Mouse (Mus musculus): ENCODE data around the gene Capzb.

Capzb gene

GRCm38 (mm10) chr4:139182511-139182910 lies 10.2 kb upstream of the Capzb start:
- DNase-seq: no peak

GRCm38 (mm10) chr4:139185766-139186442 lies 6.8 kb upstream of the Capzb start:
- DNase-seq: no peak

DNA sequence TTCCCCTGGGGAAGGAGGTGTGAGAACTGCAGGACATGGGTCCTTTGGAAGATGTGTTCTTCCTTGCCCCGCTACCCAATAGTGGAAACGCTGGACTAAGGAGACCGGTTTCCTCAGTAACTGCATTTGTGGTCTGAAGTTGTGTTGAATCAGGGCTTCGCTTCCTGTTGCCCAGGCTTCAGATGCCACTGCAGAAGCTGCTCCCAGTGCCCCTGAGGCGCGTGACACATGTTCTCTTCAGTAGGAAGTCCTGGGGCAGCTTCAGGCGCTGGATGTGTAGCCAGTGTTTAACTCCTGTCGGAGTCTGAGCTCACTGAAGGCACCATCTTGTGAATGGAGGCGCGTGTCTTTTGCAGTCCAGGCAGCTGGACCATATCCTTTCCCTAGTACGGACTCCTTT lies 4.8 kb upstream of the Capzb start:
- DNase-seq: peak; percentile 39

DNA sequence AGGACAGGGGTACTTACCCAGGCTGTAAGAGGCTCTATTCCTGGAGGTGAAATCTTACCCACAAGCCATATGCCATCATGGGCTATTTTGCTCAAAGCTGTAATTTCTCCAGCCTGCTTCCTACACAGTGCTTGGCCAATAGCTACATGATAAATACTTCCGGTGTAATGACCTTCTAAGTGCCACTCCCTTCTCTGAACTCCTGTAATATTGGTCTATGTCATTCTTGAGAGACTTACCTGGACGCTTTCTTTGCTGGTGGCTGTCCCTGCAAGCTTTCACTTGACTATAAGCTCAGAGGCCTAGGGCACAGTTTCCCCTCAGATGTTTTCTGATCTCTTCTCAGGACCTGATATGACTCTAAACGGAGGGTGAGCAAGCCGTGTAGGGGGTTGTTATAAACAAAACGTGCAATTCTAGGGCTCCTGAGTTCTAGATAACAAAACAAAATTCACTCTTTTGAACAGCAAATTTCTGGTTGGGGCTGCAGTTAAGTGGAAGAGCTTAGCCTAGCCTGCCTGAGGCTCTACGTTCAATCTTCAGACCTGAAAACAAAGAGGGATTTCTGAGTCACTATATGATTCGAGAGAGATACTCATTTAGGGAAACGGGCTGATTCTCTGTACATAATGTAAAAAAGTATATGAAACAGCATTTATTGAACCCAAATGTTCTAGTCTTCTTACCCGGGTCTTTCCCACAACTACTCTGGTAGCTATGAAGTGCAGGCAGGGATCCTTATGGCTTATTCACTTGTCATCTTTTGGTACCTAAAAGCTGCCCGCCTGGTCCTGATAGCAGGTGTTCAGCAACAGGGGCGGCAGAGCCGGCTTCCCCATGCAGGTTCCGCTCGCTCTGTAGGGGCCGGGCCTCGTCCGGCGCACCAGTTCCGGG lies 847 bp upstream of the Capzb start:
- no peak for DNase-seq

DNA sequence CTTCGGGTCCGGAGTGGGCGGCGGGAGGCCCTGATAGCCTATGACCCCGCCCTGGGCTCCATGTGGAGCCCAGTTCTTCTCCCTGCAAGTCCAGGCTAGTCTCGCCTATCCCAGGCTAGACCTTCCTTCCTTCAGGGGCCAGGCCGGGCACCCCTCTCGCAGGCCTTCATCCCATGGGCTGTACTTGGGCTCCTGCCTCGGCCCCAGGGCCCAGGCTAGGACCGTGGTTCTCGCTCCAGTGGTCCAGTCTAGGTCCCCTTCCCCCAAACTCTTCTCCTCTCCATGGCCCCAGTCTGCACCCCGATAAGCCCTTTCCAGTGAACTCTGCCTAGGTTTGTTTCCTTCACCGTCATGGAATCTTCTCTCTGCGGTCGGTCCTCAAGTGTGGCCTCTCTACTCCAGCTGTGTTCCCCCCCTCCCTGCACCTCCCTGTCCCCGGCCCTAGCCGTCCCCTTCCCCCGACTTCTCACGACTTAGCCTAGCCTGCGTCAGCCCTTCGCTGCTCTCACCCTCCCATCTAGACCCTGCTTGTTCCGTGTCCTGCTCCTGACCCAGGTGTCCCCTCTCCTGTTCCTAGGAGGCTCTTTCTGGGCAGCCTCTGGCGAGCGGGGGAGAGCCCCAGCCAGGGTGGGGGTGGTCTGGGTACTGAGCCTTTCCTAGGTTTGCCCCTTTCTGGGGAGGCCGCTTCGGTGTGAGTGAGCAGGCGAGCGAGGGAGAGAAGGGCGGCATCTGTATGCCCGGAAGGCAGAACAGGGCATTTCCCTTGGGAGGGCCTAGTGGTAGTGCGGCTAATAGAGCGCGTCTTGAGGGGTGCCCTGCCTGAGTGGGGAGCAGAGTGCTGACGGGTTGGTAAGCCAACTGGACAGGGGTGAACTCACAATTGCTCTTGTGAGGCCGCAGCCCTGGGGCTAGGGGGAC lies 736 bp downstream of the Capzb start:
- peak; percentile 42 for DNase-seq

GRCm38 (mm10) chr4:139195101-139195500 lies 2.4 kb downstream of the Capzb start:
- DNase-seq: no peak

DNA sequence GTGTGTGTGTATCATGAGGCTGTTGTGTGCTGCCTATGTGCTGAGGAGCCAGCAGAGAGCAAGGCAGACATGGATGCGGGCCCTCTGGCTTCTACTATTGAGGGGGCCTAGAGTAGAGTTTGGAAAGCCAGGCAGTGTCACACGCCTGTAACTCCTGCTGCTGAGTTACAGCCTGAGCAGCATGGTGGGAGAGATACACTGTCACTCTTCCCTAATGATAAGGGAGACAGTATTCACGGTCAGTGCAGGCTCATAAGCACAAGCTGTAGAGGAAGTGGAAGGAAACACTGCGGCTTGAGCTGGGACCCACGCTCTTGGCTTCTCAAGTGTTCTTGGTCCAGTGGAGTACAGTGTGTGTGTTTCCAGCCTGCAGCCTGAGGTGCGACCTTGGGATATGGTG lies 3.8 kb downstream of the Capzb start:
- no peak for DNase-seq

GRCm38 (mm10) chr4:139196949-139197348 lies 4.2 kb downstream of the Capzb start:
- no peak for DNase-seq

GRCm38 (mm10) chr4:139197453-139197852 lies 4.8 kb downstream of the Capzb start:
- no peak for DNase-seq

DNA sequence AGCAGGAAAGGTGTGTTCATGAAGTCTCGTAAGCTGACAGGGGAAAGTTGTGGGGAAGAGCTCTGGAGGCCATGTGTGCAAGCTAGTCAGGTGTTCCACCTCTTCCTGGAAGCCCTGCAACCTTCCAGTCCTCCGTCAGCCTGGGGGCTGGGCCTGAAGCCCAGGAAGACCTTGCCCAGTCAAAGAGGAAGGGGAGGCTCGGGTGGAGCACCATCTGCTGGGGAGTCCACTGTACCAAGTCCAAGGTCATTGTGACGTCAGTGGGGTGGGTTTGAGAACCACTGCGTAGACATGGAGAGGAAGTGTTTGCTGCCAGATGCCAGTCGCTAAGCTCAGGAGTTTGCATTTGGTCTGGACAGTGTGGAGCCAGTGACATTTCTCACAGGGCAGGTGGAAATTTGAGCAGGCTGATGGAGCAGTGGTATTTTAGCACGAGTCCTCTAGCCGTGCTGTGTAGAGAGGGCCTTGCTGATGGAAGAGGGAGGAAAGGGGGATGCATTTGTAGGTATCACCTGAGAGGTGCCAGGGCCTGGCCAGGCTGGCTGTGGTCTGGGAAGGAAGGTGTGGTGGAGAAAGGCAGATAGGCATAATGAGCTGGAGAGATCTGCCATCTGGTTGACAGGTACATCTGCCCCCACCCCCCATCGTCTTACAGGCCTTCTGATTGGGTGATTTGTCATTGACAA lies 5.4 kb downstream of the Capzb start:
- peak; percentile 83 for DNase-seq

DNA sequence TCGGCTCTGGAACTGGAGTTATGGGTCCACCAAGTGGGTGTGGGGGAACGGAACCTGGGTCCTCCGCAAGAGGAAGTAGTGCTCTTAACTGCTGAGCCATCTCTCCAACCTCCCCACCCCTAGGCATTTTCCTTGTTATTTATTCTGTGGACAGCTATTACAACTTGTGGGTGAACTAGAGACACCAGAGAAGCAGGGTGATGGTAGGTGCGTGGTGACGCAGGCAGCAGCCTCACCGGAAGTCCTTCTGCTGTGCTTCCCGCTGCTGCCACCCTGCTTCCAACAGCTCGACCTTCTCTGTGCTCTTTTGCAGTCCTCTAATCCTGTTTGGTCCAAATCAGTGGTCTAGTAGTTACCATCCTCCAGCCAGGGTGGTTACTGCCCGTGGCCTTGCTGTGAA lies 6.4 kb downstream of the Capzb start:
- DNase-seq: no peak

- no peak for DNase-seq
These were observed 7.1 kb downstream of the Capzb start for GRCm38 (mm10) chr4:139199703-139200340.

DNA sequence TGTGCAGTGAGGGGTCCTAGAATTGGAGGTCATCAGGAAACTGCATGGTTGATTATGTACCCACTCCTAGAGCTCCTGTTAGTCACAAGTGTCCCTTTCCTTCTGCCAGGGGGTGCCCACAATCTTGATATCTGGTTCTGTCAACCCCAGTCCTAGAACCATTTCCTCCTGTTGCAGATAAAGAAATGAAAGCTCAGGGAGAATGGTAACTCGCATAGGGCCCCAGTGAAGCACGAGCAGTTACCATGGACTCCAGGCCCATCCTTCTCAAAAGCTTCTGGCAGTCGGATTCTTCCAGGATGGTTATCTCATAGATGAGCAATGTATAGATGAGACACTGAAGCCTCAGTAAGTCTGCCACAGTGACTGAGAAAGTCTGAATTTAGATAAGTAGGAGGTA lies 8.2 kb downstream of the Capzb start:
- no peak for DNase-seq

DNA sequence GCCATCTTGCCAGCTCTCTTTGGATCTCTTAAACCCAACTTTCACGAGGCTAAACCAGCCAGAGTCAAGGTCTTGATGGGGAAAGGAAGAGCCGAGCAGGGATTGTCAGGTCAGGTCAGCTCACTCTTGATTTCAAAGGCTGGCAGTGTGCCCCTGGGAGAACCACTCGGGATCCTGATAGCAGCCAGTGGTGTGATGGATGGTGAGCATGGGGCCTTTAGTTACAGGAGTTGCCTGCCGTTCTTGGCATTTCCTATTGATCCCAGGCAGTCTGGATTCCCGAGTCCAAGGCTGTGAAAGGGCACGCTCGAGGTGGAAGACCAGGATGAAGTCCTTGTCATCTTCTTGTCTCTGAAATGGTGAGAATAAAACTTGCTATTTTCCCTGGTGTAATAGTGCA lies 9.9 kb downstream of the Capzb start:
- DNase-seq: no peak

GRCm38 (mm10) chr4:139203381-139203780 lies 10.7 kb downstream of the Capzb start:
- DNase-seq: no peak

GRCm38 (mm10) chr4:139205842-139206241 lies 13.1 kb downstream of the Capzb start:
- peak; percentile 58 for DNase-seq

DNA sequence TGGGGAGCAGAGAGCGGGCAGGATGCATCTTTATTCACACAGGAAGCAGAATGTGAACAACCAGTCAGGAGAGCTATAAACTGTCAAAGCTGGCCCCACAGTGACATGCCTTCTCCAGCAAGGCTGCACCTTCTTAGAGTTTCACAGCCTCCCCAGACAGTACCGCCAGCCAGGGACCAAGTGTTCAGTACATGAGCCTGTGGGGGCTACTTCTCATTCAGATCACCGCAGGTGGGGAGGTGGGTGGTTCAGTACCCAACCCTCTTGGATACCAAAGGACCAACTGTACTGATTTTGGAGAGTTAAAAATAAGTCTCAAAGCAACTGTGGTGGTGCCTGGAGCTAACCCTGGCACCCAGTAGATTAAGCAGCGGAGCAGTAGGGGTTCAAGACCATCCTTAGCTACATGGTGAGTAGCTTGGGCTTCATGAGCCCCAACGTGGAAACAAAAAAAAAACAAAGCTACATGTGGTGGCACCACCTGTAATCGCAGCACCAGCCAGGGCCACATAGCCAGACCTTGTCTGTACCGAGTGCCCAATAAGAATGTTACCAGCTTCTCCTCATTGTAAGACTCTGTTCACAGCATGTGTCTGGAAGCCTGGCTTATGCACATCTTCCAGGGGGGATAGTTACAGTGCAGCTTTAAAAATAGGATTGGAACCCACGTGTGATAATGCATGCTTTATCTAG lies 13.8 kb downstream of the Capzb start:
- DNase-seq: no peak

GRCm38 (mm10) chr4:139208236-139209129 lies 15.8 kb downstream of the Capzb start:
- peak; percentile 39 for DNase-seq

DNA sequence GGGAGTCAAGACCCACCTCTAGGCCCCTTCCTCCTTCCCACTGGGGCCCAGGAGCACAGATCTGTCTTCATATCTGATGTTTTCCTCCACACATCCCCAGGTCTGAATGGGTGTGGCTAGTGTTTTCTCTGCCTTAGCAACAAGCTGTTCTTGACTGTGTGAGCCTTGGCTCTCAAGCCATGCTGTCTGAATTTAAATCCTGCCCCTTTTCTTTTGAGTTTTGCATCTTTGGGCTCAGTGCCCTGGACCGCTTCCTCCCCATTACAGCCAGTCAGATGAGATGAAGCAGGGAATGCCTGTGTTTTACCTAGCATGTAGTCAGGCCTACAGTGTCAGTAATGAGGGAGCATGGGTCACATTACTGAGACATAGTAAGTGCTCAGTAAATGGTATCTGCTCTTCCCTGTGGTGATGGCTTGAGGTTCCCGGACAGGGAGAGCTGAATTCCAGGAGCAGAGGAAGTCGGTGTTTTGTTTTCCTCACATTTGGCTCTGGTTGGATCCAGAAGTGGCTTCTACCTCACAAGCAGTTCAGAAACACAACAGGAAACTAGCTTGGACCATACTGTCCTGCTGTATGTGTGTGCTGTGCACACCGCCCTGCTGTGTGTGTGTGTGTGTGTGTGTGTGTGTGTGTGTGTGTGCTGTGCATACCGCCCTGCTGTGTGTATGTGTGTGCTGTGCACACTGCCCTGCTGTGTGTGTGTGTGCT lies 16.6 kb downstream of the Capzb start:
- peak; percentile 54 for DNase-seq
